Mouse (Mus musculus): ENCODE results near the gene Sh3bp1.

DNA sequence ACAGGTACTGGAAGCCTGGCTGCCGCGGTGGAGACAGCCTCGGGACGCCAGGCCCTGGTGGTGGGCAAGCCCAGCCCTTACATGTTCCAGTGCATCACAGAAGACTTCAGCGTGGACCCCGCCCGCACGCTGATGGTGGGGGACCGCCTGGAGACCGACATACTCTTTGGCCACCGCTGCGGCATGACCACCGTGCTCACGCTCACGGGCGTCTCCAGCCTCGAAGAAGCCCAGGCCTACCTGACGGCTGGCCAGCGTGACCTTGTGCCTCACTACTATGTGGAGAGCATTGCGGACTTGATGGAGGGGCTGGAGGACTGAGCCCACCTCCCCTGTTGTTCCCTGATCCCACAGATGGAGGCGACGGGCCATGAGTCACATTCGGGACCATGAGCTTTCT is 18.6 kb downstream of the Sh3bp1 start:
- TF ChIP-seq GATA1 (IDR thresholded peaks at IDR 0.05; ENCODE audit: borderline replicate concordance, low read length), result no peak
- no peak for TF ChIP-seq FLI1 (IDR thresholded peaks at IDR 0.05; ENCODE audit: low read length)
